Mouse (Mus musculus) embryonic facial prominence, embryonic 11.5 days (tissue): ENCODE data around the gene Osbpl7. TPM values are rescaled to one million over a fixed set of nuclear protein-coding genes. Genes with fewer than 3 reads are reported as not detected.

Experiments used
- ATAC-seq: fragments of 200-750 bp; cut with Nextera tagmentation; replicated peaks from 2 replicates; pipeline ENCODE4 v1.8.0; 2017; ENCODE audit warnings: low read depth; ENCODE audit not compliant: insufficient number of reproducible peaks, low FRiP score, low TSS enrichment
- DNase-seq: peaks from one replicate; pipeline ENCODE4 v3.0.0-alpha.2; 2015; ENCODE audit warnings: low spot score
- H3K27ac ChIP-seq: fragments of 300-500 bp; sonication (generic); replicated peaks from 2 replicates; pipeline ENCODE4 v1.5.1; 2014; ENCODE audit warnings: mild to moderate bottlenecking, low read depth, low read length, control low read depth
- H3K27me3 ChIP-seq: fragments of 300-500 bp; sonication (generic); 2 replicates; pipeline ENCODE4 v1.6.1; 2014; ENCODE audit warnings: mild to moderate bottlenecking, low read length, moderate library complexity, mixed read lengths; ENCODE audit not compliant: control insufficient read depth, insufficient read depth
- H3K36me3 ChIP-seq: fragments of 300-500 bp; sonication (generic); replicated peaks from 2 replicates; pipeline ENCODE4 v1.6.1; 2014; ENCODE audit warnings: low read depth, mild to moderate bottlenecking, low read length, moderate library complexity, mixed read lengths; ENCODE audit not compliant: control insufficient read depth, insufficient read depth
- H3K4me1 ChIP-seq: fragments of 300-500 bp; sonication (generic); 2 replicates; pipeline ENCODE4 v1.6.1; 2014; ENCODE audit warnings: low read length, mixed read lengths; ENCODE audit not compliant: control insufficient read depth, insufficient read depth
- H3K4me2 ChIP-seq: fragments of 300-500 bp; sonication (generic); 2 replicates; pipeline ENCODE4 v1.6.1; 2014; ENCODE audit warnings: low read depth, mild to moderate bottlenecking, control low read depth, low read length, moderate library complexity
- H3K4me3 ChIP-seq: fragments of 300-500 bp; sonication (generic); 2 replicates; pipeline ENCODE4 v1.5.1; 2014; ENCODE audit warnings: low read depth, low read length, control low read depth
- H3K9ac ChIP-seq: fragments of 300-500 bp; sonication (generic); replicated peaks from 2 replicates; pipeline ENCODE4 v1.6.1; 2014; ENCODE audit warnings: mild to moderate bottlenecking, control low read depth, low read length
- H3K9me3 ChIP-seq: fragments of 300-500 bp; sonication (generic); replicated peaks from 2 replicates; pipeline ENCODE4 v1.6.1; 2016; ENCODE audit warnings: mild to moderate bottlenecking, low read length, inconsistent platforms, mixed read lengths; ENCODE audit not compliant: control insufficient read depth
- WGBS: fragments of 180-500 bp; shearing (Covaris S2); extraction: QIAGEN DNeasy Blood & Tissue Kit; methylation state at CpG from one replicate; pipeline ENCODE4 v1.1.7; 2014; 5-methylcytosine and 5-hydroxymethylcytosine counted together
- polyA plus RNA-seq: library from polyadenylated mRNA; unstranded; fragments of >200 nt; fragmentation: Nextera tagmentation; extraction: Ambion mirVana; gene quantifications from 2 replicates; pipeline ENCODE4 v1.2.1, GENCODE M21; 2014

Osbpl7 gene
- polyA plus RNA-seq, 1 experiment from 2014 or later: 4.3 TPM

GRCm38 (mm10) chr11:97078751-97079150, 28.3 kb downstream of the Osbpl7 start:
- Histone ChIP-seq H3K9me3 (no peaks in the 10 kb centered on the region), H3K4me1 (no peaks in the 10 kb centered on the region), H3K27me3 (no peaks in the 10 kb centered on the region), H3K36me3 (no peaks in the 10 kb centered on the region), H3K4me3 (no peak overlapping the region), H3K9ac (no peak overlapping the region), H3K27ac (no peak overlapping the region), H3K4me2 (no peak overlapping the region)
- WGBS: 54% methylated on average over 4 of the region's 4 CpGs
- ATAC-seq (no peak), DNase-seq (peak; percentile 71)

GRCm38 (mm10) chr11:97080291-97080690, 29.9 kb downstream of the Osbpl7 start:
- Histone ChIP-seq H3K9ac (no peak overlapping the region), H3K27me3 (no peaks in the 10 kb centered on the region), H3K4me2 (no peak overlapping the region), H3K36me3 (no peaks in the 10 kb centered on the region), H3K4me3 (no peak overlapping the region), H3K9me3 (no peaks in the 10 kb centered on the region), H3K4me1 (no peaks in the 10 kb centered on the region), H3K27ac (no peak overlapping the region)
- DNase-seq (no peak), ATAC-seq (no peak)
- WGBS: 33% methylated on average over 9 of the region's 9 CpGs

DNA sequence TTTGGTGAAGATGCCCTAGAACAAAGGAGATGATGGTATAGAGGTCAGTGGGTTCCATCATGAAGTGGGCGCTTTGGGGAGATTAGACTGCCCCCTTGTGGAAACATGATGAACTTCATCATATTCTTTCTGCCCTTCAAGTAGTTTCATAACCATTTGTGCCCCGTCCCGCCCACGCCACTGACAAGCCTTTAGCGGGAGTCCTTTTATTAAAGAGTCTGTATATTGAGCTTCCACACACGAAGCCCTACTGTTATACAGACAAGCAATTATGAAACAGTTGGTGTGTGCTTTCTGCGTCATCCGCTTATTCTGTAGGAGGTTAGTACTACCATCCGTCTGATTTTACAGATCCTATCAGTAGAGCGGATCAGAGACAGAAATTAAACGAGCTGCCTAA, 32.5 kb downstream of the Osbpl7 start:
- H3K9ac ChIP-seq: no peak overlapping the region
- peak; percentile 63 for DNase-seq
- H3K27me3 ChIP-seq: no peaks in the 10 kb centered on the region
- 43% methylated on average over 11 of the region's 11 CpGs for WGBS
- no peaks in the 10 kb centered on the region for H3K36me3 ChIP-seq
- no peaks in the 10 kb centered on the region for H3K9me3 ChIP-seq
- H3K4me2 ChIP-seq: no peak overlapping the region
- H3K4me3 ChIP-seq: no peak overlapping the region
- no peaks in the 10 kb centered on the region for H3K4me1 ChIP-seq
- no peak overlapping the region for H3K27ac ChIP-seq
- no peak for ATAC-seq

GRCm38 (mm10) chr11:97083401-97084140, 33.1 kb downstream of the Osbpl7 start:
- no peak for ATAC-seq
- 30% methylated on average over 22 of the region's 22 CpGs for WGBS
- no peak overlapping the region for H3K4me2 ChIP-seq

DNA sequence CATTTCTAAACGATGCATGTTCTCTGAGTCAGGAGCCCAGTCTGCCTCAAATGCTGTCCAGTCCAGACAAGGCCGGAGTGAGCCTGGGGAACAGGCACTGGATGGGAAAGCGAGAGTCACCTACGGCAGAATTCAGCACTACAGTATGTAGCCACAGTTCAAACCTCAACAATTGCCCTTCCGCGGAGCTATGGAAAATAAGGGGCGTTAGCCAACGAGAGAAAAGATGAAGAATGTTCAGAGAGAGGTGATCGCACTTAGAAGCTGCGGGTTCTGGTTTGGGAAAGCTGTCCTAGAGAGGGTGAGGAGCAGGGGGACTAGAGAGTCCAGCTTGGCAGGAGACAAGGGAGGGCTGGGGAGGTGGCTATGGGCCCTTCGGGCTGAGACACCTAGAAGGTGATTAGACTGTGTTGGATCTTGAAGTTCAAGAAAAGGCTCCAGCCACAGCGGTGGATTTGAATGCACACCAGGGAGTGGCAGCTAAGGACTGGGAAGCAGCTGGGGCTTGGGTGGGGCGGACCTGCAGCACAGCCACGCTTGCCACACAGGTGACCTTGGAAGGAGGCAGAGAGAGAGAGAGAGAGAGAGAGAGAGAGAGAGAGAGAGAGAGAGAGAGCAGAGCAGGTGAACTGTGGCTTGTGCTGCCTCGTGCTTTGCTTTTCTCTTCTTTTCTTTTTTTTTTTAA, 34.5 kb downstream of the Osbpl7 start:
- no peak for DNase-seq
- Histone ChIP-seq H3K27me3 (no peaks in the 10 kb centered on the region), H3K9ac (no peak overlapping the region), H3K4me1 (no peaks in the 10 kb centered on the region), H3K9me3 (no peaks in the 10 kb centered on the region), H3K27ac (no peak overlapping the region), H3K36me3 (no peaks in the 10 kb centered on the region), H3K4me2 (no peak overlapping the region), H3K4me3 (no peak overlapping the region)
- ATAC-seq: no peak
- 87% methylated on average over 15 of the region's 15 CpGs for WGBS

More at GRCm38 (mm10) chr11:97083401-97084140, 33.1 kb downstream of the Osbpl7 start:
- Histone ChIP-seq H3K27ac (no peak overlapping the region), H3K9me3 (no peaks in the 10 kb centered on the region), H3K36me3 (no peaks in the 10 kb centered on the region), H3K27me3 (no peaks in the 10 kb centered on the region), H3K4me1 (no peaks in the 10 kb centered on the region), H3K4me3 (no peak overlapping the region), H3K9ac (no peak overlapping the region)
- DNase-seq: peak; percentile 26

GRCm38 (mm10) chr11:97086365-97086764, 35.9 kb downstream of the Osbpl7 start:
- 73% methylated on average over 6 of the region's 6 CpGs for WGBS
- DNase-seq: no peak

DNA sequence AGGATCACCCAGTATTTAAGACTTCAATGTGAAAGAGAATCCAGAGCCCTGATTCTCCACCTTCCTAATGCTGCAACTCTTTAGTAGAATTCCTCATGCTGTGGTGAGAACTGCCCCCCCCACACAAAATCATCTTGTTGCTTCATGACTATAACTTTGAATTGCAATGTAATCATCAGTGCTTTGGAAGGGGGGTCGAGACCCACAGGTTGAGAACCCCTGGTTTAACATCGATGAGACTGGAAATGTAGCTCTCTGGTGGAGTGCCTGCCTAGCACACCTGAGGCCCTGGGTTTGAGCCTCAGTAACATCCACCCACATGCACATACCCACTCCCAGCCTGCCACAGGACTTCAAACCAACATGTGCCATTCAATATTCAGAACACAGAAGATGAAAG, 44.2 kb downstream of the Osbpl7 start:
- 70% methylated on average over 2 of the region's 2 CpGs for WGBS
- Histone ChIP-seq H3K27me3 (peaks cover 5% of the 10 kb centered on the region; the same call in 1 of the 2 replicates), H3K4me3 (no peak overlapping the region), H3K4me2 (no peak overlapping the region), H3K36me3 (no peaks in the 10 kb centered on the region), H3K9ac (no peak overlapping the region), H3K27ac (no peak overlapping the region), H3K4me1 (no peaks in the 10 kb centered on the region), H3K9me3 (no peaks in the 10 kb centered on the region)
- ATAC-seq (no peak), DNase-seq (no peak)

More at GRCm38 (mm10) chr11:97086365-97086764, 35.9 kb downstream of the Osbpl7 start:
- Histone ChIP-seq H3K9ac (no peak overlapping the region), H3K27ac (no peak overlapping the region), H3K27me3 (no peaks in the 10 kb centered on the region), H3K4me2 (no peak overlapping the region), H3K36me3 (no peaks in the 10 kb centered on the region), H3K9me3 (no peaks in the 10 kb centered on the region), H3K4me1 (no peaks in the 10 kb centered on the region), H3K4me3 (no peak overlapping the region)
- ATAC-seq: no peak

DNA sequence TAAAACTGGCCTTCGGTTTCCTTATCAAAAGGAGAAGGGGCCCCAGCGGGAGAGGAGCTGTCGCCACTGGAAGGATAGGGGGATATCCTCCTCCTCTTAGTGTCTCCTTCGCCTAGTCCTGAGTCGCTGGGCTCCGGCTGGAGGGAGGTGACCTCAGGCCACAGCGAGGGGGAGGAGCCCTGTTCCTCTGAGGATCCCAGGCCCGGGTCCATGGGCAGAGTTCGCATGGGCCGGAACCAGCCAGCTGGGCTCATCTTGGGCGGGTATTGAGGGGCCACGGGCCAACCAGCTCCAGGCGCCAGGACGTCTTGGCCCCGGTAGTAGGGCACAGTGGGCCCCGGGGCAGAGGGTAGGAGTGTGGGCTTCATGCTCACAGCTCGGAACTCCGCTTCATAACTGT, 48.4 kb downstream of the Osbpl7 start:
- no peak overlapping the region for H3K4me3 ChIP-seq
- H3K9me3 ChIP-seq: no peaks in the 10 kb centered on the region
- no peak overlapping the region for H3K9ac ChIP-seq
- 20% methylated on average over 18 of the region's 18 CpGs for WGBS
- no peak overlapping the region for H3K4me2 ChIP-seq
- no peaks in the 10 kb centered on the region for H3K36me3 ChIP-seq
- H3K27ac ChIP-seq: no peak overlapping the region
- H3K4me1 ChIP-seq: no peaks in the 10 kb centered on the region
- DNase-seq (no peak), ATAC-seq (no peak)
- H3K27me3 ChIP-seq: peaks cover 5% of the 10 kb centered on the region; the same call in 1 of the 2 replicates
